Mouse (Mus musculus): ENCODE measurements around the gene Ccl2.

The Ccl2 gene

DNA sequence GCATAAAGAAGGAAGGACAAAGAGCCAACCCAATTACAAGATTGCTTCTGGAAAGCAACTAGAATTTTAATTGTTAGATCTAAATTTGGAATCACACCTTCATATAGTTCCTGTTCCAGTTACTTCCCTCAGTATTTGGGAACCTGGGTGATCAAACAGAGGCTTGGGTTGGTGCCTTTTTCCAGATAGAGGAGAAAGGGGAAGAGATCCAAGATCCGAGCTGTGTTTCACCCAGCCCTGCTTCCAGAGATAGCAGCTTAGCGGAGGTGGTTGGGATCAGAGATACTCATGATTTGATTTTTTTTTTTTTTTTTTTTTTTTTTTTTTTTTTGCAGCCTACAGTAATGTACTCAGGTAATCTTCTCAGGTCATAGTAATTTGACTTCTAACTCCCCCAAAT, 486 bp downstream of the Ccl2 start:
- no peak for DNase-seq (ENCODE audit: low spot score)

DNA sequence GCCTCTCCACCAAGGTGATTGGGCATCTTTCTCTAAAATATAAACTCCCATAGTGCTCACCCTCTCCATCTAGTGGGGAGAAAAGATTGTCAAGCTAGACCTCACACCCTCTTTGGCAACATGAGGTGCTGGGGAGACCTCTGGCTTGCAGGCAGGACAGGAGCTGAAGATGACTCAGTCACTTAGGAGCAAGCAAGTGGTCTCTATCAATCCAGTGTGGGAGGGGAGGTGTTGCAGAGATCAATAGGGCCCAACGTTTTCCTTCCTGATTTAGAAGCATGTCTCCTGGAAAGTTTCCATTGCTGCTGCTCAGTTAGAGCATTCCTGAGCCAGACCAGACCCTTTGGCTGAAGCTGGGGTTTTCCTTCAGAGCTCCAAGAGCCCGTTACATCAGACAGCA, 3.2 kb downstream of the Ccl2 start, which contains the start of gene Gm17268:
Gene Gm17268, minus strand, starts transcription at position 28 of the 400 bp plus-strand sequence.
- no peak for DNase-seq (ENCODE audit: low spot score)

DNA sequence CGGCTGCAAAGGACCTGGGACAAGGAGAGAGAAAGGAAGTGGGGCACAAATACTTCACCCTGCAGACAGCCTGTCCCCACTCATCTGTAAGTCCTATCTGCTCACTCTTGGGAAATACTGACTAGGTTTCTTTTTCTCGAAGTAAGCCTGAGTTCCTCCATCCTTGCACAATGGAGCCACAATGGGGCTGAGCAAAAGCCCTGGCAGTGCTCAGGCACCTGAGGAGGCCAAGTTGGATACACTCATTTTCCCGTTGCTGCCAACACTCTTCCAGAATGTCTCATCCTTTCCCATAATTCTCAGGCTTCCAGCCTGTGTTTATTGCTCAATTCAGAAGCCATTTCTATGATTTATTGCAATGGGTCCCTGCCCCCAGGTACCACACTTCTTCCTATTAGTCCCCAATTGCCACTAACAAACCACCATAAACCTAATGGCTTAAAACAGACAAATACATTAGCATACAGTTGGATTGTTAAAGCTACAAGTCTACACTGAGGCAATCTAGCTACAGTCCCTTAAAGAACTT, 3.8 kb downstream of the Ccl2 start:
- no peak for DNase-seq (ENCODE audit: low spot score)

DNA sequence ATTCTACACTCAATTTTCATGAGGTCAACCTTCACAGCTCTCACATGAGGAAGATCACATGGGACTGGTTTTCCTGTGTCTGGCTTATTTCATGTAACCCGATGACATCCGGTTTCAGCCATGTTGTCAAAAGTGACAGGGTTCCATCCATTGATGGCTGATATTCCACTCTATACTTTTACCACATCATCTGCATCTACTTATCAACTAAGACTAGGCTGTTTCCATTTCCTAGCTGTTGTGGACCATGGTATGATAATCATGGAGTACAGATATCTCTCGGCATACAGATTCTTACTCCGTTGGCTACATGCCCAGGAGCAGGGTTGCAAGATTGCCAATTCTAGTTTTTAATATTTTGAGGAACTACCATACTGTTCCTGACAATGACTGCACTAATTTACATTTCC, 6.3 kb downstream of the Ccl2 start:
- DNase-seq (ENCODE audit: low spot score): no peak

DNA sequence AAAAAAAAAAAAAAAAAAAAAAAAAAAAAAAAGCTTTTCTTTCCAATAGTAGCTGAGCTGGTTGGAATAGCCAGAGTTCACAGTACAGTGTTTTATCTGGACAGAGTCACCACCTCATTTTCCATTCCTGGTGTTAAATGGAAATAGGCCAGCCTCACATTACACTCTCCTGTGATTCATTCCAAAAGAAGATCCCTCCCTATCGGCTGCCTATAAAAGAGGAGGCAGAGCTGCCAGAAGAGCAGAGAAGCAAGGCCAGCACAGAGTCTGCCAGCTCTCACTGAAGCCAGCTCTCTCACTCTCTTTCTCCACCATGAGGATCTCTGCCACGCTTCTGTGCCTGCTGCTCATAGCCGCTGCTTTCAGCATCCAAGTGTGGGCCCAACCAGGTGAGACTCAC, 10.1 kb downstream of the Ccl2 start, which contains the start of gene Ccl7:
Gene Ccl7, plus strand, starts transcription at position 242 of the 400 bp plus-strand sequence.
- peak; percentile 14 for DNase-seq (ENCODE audit: low spot score)

DNA sequence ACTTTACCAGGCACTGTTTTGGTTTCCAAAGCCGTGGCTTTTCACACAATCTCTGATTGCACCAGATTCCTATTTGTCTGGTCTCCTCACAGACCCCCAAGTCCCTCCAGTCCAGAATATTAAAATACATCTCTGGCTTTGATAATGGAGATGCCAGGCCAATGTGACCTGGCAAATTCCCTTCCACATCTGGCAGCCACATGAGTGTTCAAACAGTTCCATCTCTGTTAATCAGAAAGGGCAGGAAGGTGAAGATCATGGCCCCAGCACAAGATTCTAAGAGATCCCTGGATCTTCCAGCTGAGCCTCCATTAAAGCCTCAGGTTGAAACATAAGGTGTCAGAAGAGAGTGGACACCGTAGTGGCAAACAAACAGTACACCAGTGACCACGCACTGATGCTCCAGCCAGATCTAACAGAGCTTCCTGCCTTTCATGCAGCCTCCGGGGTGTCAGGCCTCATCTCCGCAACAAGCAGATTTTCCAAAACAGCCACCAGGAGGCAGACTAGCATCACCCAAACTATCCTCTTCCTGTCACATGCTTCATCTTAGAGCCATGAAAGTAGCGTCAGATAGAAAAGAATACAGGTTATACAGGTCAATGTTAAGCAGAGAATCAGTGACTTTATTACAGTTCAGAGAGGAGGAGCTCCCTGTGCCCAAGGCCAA, 12.5 kb downstream of the Ccl2 start:
- DNase-seq (ENCODE audit: low spot score): peak; percentile 20

DNA sequence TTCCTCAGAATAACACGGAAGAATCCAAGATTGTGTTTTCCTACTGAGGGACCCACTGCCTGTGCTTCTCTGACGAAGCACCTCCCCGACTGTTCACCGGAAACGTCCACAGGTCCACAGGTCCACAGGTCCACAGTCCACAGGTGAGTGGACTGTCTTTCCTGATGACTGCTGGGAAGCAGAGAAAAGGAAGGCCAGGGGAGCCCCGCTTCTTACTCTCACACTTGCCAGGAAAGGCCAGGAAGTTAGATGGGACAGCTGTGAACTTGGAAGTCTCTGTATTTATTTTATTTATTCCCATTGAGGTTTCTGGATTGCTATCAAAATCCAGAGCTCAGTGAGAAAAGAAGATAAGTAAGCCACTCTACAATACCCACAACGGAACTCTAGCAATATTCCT, 18.5 kb downstream of the Ccl2 start:
- DNase-seq (ENCODE audit: low spot score): no peak

DNA sequence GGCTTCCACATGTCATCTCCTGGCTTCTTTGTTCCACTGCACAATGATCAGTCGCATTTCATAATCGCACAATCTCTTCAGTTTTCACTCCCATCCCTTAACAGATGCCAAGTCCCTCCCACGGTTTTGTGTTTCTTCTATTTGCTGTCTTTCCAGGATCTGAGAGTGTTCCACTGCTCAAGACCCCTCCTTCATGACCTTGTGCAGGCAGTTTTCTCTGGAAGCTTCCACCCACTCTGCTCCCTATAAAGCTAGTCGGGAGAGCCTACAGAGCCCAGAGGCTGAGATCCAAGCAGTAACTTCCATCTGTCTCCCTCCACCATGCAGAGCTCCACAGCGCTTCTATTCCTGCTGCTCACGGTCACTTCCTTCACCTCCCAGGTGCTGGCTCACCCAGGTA, 22.3 kb downstream of the Ccl2 start, which contains the start of gene Ccl11:
Gene Ccl11, plus strand, starts transcription at position 178 of the 400 bp plus-strand sequence.
- no peak for DNase-seq (ENCODE audit: low spot score)

DNA sequence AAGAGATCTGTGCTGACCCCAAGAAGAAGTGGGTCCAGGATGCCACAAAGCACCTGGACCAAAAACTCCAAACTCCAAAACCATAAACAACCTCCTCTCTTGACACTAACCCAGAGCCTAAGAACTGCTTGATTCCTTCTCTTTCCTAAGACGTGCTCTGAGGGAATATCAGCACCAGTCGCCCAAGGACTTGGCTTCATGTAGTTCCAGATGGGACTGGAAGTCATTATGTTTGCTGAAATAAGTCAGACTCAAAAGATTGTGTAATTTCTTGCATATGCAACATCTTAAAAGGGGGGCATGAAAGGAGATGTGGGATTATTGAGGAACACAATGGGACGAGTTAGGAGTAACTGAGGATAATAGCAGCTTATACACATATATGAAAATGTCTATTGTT, 26.9 kb downstream of the Ccl2 start:
- DNase-seq (ENCODE audit: low spot score): no peak

DNA sequence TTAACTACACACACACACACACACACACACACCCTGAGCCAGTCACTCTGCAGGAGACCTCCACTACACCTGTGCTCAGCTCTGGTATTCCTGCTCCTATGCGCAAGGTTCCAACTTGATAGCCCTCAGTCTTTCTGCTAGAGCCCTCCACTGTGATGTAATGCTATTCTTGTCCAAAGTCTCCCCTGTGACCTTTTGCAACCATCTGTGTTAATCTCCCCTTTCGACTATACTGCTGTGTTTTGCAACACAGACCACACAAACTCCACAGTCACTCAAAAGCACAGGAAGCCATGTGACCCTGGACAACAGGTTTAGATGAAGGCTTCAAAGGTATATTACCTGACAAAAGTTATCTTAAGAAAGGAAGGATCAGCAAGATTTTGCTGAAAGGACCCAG, 28.1 kb downstream of the Ccl2 start:
- no peak for DNase-seq (ENCODE audit: low spot score)

DNA sequence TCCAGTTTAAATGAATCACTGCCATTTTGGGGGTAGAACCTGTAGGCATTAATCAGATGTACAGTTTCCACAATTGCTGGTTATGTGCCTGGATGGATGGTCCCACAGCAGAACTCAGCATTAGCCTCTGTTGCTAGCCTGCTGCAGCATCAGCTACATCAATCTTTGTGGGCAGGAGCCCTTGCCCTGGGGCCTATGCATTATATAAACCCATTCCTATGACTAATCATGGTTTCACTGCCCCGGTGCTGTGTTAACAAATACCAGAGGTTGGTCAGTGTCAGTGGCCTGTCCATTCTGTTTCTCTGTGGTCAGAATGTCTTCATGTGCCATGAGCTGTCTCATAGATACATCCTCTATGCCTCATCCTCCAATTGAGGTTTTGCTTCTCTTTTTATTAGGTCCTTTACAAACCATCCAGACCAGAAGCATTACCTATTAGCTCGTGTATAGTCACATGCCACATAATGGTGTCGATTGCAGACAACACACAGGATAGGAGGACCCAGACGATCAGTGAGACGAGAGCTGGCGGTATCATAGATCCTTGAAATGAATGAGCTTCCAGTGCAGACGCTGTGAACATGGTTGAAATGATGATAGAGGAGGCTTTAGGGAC, 31.7 kb downstream of the Ccl2 start:
- no peak for DNase-seq (ENCODE audit: low spot score)

DNA sequence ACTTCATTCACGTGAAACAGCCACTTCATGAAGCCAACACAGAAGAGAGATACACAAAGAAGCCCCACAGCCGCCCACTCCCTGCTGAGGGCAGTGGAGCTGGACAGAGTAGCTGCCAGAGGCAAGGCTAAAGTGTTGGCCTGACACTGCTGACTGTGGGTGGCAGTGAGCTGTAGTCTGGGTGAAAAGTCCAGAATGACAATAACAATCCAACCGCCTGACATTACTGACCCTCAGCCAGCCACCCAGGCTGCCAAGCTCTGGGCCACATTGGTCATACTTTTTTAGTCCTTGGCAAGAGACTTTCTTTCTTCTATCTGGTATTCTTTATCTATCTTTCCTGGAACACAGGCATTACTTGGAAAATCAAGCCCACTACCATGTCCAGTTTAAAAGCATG, 35.7 kb downstream of the Ccl2 start:
- DNase-seq (ENCODE audit: low spot score): no peak

DNA sequence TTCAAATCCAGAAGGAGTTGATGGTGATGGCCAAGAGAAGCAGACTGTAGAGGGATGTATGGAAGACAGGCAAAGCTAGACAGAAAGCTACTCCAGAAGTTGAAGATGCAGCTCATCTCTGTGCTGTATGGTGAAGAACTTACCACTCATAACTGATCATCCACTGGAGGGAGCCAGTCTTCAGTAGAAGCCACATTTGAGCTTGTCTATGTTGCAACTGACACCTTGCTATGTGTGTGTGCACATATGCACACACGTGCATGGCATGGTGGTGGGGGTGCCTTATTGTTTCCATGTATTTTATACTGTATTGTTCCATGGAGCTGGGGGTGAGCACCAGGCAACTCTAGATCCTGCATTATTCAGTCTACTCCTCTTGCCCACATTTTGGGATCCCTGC, 37.0 kb downstream of the Ccl2 start:
- DNase-seq (ENCODE audit: low spot score): no peak

DNA sequence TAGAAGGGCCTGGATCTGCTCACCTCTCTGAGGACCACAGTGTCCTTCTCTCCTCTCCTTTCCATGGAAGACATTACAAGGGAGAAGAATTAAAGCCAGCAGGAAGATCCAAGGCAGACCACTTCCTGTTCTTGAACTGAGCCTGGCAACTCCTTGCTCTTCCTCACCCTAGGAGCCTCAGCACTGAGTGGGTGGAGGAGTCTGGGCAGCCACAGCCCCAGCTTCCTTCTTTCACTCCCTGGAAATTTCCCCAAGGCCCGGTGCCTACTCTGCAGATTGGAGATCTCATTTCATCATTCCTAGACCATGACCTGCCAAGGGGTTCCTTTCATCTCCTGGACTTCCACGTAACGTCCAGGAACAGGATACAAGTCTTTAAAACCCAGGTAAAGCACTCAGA, 37.6 kb downstream of the Ccl2 start:
- DNase-seq (ENCODE audit: low spot score): no peak

DNA sequence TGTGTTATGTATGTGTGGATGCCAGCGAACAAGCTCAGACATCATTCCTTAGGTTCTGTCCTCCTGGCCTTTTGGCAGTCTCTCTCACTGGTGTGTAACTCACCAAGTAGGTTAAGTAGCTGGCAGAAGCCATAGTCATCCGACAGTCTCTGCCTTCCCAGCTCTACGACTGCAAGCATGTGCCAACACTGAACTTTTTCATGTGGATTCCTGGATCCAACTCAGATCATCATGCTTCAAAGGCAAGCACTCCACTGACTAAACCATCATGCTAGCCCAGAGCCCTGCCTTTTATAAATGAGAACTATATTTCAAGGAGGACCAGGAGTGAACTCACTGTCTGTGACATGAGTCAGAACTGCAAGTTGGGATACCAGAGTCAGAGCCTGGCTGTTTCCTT, 38.3 kb downstream of the Ccl2 start:
- no peak for DNase-seq (ENCODE audit: low spot score)

DNA sequence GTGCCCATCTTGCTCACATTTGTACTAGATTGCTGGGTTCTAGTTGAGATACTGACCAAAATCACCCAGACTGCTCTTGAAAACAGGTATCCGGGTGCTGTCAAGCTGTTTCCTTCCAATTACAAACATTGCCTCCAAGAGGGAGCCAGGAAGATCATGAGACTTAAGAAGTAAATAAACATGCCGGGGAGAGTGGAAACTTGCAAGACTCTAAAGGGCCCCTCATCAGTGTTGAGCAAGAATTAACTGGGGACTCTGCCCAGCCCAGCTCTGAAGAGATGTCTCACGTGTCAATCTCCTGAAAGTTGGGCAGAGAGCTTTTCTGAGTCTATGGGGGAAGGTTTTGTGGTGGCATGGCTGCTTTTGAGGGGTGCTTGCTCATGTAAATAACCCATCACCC, 41.7 kb downstream of the Ccl2 start:
- no peak for DNase-seq (ENCODE audit: low spot score)

DNA sequence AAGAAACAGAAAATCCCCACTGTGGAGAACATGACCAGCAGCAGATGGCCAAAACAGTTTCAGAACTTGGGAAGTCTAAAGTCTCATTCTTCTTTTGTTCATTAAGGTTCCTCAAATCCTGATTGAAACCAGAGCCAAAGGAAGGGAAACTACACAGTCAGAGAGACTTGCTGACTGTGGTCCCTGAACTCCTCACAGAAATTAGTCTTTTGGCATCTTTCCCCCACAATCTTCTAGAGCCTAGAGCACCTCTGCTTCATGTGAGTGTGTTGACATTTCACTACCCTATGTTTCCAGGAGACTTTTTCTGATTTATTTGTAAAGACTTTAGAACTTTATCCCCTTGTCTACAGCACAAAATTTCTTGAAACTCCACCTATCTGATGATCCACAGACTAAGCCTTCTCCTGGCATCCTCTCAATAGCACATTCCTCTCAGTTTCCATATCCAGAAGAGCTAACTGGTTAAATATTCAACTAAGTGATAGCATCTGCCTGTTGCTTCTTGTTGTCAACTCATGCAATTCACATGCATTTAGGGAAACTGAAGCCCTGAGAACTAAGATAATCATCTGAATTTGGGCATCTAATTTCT, 42.9 kb downstream of the Ccl2 start:
- DNase-seq (ENCODE audit: low spot score): no peak

DNA sequence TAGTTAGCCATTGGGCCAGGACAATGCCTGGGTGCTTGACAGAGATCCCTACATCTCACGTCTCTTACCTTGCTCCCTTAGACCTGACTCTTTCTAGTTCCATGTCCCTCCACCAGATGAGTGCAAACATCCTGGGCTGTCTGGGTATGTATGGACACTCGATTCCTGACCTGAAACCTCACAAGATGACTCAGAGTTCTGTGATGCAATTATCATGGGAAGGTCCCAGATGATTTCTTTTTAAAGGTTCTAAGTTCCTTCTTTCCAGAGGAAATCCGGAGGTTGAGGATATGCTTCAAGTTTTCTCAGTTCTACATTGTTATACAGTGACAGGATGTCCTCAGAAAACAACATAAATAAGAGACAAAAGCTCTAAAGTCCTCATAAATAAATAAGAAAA, 45.5 kb downstream of the Ccl2 start:
- no peak for DNase-seq (ENCODE audit: low spot score)

DNA sequence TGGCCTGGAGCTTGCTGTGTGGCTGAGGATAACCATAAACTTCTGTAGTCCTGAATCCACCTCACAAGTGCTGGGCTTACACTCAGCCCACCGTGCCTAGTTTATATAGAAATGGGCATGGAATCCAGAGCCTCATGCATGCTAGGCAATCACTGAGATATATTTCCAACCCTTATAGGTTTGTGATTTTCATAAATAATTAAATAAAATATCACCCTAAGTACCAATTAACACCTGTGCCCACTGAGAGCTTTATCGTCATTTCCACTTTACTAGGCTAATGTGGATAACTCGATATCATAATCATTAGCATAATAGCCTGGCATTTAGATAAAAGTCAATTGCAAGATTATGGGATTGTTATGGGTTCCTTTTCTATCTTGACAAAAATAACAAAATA, 49.0 kb downstream of the Ccl2 start:
- no peak for DNase-seq (ENCODE audit: low spot score)

Measured in ovary, postnatal 14 days (tissue).